Mouse (Mus musculus) monocyte, adult 59 days (primary cell): ENCODE measurements around the gene Traf3. TPM values are rescaled to one million over a fixed set of nuclear protein-coding genes. Genes with fewer than 3 reads are reported as not detected.

Source experiments
- total RNA-seq, 2 experiments: library from RNA; stranded (reverse); gene quantifications; one replicate each; pipeline ENCODE4 v1.2.4; 2023

The Traf3 gene
- 10 to 100 TPM; 60.8 to 67.0 TPM for total RNA-seq

DNA sequence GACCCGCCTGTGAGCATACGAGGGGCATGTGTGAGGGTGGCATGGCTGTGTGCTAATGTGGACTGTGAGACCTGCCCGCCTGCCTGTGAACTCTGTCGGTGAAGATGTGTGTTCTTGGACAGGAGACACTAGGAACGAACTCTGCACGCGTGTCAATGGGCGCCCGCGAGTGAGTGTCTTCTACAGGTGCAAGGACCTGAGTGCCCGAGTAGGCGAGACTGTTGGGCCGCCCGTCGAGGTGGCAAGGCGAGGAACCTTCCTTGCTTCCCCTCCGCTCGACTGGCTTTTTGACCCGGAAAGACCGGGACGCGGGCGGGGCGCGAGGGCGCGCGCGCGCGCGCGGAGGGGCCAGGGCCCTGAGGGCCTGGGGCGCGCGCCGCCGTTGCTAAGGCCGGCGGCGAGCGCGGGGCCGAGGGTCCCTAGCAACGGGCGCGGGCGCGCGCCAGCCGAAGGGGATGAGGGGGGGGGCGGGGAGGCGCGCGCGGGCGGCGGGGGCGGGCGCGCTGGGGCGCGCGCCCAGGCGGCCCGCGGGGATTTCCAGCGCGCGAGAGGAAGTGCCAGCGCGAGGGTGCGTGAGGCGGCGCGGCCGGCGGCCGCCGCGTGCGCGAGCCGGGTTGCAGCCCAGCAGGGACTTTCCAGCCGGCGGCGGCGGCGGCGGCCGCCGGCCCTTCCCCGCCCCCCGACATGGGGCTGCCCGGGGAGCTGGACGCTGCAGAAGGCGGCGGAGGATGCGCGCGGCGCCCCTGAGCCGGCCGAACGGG, at the start of gene Traf3:
Gene Traf3 (plus strand): TSS at position 540 of the 761 bp plus-strand sequence.

DNA sequence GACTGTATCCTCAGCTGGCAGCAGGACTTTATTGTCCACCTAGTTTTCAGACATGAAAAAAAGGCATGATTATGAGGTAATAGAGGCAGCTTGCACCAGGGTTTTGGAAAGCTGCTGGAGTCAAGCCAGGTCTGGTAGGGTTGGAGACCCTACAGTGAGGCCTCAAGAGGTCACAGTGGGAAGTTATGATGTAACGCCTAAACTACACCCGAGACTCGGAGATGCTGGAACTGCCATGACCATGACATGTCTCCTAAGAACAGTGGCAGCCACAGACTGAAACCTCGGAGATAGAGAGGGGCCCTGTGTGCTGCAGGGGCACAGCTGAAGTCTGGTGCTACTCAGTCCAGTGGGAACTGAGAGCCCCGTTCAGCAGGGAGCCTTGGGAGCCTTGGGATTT, 18.3 kb downstream of the Traf3 start, which contains the start of gene 4930595D18Rik:
Gene 4930595D18Rik (minus strand): TSS at position 16 of the 400 bp plus-strand sequence.

DNA sequence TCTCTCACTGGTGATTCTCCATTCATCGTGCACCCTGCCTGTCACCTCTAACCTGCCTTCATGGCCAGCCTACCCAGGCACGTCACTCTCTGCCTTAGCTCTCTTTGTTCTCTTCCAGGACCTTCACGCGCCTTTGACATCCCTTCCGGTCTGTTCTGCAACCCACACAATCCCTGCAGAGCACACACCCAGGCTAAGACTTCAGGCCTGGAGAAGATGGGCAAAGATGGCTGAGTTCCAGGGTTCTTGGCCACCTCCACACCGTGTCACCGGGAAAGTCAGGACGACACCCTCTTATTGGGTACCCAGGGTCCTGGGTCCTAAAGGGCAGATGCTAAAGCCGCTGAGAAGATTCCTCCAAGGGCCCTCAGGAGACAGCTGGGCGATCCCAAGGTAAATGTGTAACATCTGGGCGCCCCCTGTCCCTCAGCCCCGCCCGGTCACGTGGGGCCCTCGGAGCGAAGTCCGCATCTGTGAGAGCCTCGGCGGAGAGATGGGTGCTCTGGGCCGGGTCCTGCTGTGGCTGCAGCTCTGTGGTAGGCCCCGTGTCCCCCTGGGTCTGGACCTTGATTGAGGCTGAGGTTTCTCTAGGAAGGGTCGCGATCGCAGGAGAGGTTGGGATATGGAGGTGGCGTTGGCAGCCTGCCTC, 104.6 kb downstream of the Traf3 start, which contains the start of gene Amn:
Gene Amn (plus strand): TSS at position 467 of the 649 bp plus-strand sequence.

Other genes with a start within 250 kb of the Traf3 start
- gene Ankrd9, start 187.3 kb upstream of the Traf3 start, total RNA-seq: 1 to 10 TPM; 5.0 to 9.4 TPM
- gene Rcor1, start 127.0 kb upstream of the Traf3 start, total RNA-seq: 10 to 100 TPM; 19.4 to 20.4 TPM
- gene 4930595D18Rik, start 18.1 kb downstream of the Traf3 start, total RNA-seq: not detected
- 1 to 10 TPM; 1.0 to 1.4 TPM for gene Amn, start 104.7 kb downstream of the Traf3 start, total RNA-seq
- 10 to 100 TPM; 92.7 to 98.8 TPM for gene Cdc42bpb, start 211.3 kb downstream of the Traf3 start, total RNA-seq
- gene Lbhd2, start 240.4 kb downstream of the Traf3 start, total RNA-seq: not detected